Mouse (Mus musculus): Measurements from ENCODE around the gene Tjp1.

Gene Tjp1

DNA sequence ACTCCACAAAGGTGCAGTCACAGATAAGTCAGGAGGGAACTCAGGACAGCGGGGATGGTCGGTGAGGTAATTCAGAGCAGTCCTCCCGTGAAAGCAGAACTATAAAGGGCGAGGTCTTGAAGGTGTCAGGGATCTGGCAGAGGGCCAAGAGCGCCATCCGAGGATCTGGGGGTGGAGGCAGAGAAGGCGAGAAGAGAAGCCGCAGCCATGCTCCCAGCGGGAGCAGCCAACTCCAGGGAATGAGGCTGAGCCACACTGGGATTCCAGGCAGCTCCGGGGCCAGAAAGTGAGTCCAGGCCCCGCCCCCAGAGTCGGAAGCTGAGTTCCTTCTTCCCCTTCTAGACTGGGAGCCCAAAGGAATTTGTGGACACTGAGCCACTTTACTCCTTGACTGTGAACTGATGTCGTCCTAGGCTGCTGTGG, 41.3 kb downstream of the Tjp1 start:
- no peak for DNase-seq

DNA sequence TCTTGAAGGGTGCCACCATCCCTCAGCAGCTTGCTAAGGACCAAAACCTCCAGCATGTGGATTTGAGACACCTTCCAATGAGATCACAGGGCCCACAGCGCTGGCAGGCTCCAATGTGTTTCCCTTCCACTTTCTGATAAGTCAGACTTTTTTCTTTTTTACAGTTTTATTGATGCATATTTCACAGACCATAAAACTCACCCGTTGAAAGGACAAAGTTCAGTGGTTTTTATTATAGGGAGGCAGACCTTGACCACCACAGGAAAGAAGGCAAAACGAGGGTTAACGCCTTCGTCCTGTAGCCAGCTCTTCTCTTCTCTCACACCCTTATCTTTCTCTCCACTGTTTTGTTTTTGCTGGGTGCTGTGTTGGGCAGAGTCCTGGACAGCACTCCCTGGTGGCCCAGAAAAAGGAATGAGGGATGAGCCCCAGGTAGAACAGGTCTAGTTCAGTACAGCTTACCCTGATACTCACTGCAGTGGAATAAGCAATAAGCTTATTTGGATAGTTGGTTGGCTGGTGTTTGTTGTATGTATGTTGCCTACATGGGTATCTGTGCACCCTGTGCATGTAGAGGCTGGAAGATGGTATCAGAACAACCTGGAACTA, 43.3 kb downstream of the Tjp1 start:
- no peak for DNase-seq

DNA sequence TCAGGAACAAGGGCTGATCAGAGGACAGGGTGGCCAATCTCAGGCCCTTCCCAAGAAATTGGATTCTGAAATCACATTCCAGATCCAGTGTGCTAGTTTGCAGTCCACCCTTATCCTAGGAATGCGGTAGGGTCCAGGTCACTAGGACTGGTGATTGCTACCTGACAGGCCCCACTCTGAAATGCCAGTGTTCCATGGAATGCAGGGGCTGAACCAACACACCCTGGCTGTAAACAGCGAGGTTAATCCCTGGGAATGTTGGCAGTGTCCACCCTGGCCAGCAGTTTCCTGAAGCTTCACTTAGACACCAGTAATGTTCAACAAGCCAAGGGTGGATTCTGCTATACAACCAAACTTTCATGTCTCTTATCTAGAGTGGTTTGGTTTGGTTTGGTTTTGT, 45.4 kb downstream of the Tjp1 start:
- no peak for DNase-seq

DNA sequence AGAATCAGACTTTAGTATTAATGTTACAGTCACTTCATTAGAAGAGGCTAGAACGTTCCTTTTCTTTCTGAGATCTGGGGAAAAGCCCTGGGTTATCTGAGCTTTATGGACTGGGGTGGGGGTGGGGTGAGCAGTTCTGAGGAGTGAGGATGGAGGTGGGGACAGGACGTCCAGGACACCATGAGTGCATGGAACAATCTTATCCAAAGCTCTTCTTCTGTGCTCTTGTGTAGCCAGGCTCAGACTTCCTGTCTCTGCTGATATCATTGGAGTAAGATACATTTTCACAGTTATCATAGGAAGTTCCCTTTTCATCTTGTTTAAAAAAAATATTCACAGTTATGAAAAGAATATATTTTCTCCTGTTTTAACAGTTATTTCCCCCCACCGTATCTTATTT, 55.5 kb downstream of the Tjp1 start:
- no peak for DNase-seq

DNA sequence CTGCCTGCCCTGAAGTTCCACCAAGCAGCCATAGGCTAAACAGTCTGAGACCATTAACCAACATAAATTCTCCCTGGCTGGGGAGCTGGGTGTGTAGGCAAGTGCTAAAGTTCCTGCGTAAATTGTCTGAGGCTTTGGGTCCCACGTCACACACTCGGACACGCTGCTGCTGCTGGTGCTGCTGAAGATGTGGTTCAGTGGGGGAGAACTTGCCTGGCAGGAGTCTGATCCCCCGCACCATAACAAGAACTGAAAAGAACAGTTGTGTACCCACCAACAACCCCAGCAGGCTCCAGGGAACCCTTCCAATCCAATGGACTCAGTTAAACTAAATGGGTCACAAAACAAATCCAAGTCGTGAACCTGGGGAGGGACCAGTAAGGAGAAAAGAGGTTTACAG, 56.2 kb downstream of the Tjp1 start:
- DNase-seq = no peak

DNA sequence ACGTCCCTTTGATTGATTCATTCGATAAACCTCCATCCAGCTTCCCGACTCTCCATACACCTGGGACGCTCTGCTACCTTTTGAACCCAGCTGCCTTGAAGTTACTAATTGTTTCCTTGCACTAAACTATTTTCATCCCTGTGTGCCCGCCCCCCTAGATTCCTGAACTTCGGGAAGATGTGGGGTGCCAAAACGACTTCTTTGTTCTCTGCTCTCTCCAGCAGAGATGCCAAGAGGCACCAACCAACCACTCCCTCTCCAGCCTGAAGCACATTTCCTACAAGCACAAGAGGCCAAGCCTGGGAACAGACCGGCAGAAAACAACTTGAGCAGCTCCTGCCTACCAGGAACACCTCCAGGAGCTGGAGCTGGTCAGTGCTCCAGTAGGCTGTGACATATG, 57.4 kb downstream of the Tjp1 start:
- DNase-seq = no peak

DNA sequence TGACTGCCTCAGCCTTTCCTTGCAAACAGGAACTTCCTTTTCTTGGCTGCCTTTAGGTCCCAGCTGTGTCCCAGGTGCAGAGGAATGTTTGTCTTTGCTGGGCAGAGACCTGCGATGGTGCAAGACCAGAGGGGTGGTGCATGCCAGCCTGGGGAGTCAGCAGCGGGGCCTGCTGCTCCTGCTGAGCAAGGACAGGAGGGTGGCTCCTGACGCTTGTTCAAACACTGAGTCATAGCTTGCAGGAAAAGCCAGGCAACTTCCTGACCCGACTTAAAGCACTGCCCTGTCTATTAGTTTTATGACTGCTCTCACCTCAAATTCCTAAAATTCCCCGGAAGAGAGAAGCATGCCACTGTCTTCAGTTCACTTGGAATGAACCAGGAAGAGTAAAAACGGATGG, 57.9 kb downstream of the Tjp1 start:
- DNase-seq = no peak

DNA sequence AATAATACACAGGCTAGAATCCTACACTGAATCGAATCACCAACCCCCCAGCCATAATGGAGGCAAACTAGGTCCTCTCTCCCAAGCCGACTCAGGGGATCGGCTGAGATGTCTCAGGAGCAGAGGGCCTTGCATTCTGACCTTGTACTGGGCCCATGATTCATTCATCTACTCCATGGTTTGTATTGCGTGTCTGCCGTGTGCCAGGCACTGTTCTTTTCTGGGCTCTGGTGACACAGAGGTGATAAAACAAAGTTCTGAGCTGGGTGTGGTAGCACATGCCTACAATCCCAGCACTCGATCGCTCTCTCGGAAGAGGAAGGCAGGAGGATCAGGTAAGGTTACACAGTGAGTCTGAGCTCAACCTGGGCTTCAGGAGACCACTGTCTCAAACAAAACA, 59.4 kb downstream of the Tjp1 start:
- DNase-seq = no peak

DNA sequence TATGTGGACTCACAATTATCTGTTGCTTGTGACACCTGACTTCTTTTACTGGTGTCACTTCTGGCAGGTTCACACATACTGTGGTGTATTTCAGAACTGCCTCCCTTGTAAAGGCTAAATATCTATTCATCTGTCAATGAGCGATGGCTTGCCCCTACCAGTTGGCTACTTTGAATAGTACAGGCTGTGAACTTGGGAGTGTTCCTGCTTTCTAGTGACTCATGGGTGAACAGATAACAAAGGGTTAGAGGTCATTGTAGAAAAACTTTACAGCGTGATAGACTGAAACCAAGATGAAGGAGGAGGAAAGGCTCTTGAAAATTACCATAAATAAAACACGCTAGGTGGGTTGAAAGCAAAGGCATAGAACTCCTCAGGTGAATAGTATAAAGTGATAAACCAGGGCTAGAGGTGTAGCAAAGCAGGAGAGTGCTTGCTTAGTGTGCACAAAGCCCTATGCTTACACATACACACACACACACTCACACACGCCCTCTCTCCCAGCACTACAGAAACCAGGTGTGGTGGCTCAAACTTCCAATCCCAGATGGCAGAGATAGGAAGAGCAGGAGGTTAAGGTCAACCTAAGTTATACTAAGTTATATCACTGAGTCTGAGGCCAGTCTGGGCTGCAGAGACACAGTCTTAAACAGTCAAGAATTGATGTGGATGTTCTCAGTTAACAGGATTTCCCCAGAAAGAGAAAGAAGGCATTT, 60.1 kb downstream of the Tjp1 start:
- no peak for DNase-seq

DNA sequence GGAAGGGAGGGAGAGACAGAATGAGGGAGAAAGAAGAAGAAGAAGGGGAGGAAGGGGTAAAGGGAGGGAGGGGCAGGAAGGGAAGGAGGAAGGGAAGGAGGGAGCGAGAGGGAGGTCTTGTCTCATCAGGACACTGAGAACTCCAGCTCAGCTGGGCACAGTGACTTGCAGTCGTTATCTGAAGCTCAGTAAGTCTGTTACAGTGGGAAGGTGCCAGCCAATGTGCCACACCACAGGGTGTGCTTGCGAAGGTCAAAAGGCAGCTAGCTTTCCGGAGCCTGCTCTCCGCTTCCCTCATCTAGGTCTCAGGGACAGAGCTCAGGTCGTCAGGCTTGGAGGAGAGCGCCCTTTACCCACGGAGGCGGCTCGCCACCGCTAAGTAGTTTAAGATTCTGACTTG, 61.4 kb downstream of the Tjp1 start:
- no peak for DNase-seq

DNA sequence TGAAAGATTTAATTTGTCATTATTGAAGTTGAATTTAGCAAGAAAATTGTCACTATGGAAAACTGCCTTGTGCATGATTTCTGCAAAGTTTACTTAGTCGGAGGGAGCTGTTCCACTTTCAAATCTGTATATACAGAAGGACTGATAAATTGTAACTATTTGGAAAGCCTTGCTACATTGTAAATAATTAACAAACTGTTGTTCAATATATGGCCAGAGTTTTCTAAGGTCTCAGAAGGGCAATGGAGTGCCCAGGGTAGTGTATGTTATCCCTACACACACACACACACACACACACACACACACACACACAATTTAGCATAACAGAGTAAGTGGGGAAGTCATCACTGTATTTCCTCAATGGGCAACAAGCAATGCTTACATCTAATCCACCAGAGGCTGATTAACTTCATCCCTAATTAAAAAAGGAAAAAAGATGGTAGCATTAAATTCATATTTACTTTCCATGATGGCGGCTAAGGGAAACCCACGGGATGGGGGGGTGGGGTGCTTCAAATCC, 63.0 kb downstream of the Tjp1 start:
- DNase-seq = no peak

DNA sequence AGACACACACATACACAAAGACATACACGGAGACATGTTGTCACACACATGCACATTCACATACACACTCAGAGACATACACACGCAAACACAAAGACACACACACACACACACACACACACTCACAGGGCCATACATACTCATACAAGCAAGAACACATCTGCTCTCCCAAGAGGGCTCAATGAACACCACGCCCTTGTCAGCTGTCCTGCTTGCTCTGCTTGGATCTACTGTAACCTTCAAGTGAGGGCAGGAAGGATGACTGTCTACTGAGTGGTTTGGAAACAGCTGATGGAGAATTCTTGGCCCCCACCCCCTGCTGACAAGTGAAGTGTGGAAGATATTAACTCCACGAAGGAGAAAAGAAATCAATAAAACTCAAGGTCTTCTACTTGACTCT, 64.1 kb downstream of the Tjp1 start:
- DNase-seq = no peak

DNA sequence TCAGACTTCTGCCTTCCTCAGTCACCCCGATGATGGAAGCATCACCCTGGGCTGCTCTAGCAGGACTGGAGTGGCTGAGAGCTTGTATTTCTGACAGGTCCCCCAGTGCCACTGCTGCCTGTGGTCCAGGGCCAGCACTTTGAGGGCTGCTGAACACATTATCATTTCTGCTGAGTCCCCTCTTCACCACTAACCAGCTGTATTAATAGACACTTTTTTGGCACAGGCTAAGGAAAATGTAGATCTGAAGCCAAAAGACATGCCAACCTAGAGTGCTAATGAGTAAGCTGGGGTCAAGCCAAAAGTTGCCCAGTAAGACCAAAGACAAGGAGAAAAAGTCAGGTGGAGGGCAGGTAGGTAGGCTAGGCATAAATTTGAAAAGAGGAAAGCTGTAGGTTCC, 66.2 kb downstream of the Tjp1 start:
- no peak for DNase-seq

DNA sequence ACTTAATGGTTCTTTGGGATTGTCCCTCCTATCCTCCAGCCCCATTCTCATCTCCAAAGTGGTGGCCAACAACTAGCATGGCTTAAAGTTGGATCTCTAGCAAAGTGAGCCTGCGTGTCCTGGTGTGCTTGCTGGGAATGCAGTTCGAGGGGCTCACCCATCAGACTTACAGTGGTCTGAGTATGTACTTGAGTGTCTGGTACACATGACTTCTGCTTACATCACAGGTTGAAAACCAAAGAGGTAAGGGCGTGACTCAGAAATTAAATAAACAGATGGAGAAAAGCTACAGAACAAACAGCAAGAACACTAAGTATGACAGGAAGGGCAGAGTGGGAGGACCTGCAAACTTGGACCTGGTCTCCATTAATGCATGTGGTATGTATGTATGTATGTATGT, 67.4 kb downstream of the Tjp1 start:
- no peak for DNase-seq

DNA sequence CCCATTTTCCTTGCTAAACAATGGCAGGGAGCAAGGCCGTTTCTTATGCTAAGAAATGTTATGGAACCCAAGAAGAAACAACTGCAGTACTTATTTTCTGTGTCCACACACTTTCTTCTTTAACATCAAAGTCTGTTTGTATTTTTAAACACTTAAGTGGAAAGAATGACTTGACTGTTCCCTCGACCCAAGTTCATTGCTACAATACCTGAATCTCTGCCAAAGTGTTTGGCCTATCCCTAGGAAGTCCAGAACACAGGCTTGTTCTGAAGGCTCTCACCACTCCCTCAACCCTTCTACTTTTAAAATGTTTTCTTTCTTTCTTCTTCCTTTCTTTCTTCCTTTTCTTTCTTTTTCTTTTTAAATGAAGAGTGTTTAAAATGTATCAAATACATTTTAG, 71.5 kb downstream of the Tjp1 start:
- DNase-seq = no peak

DNA sequence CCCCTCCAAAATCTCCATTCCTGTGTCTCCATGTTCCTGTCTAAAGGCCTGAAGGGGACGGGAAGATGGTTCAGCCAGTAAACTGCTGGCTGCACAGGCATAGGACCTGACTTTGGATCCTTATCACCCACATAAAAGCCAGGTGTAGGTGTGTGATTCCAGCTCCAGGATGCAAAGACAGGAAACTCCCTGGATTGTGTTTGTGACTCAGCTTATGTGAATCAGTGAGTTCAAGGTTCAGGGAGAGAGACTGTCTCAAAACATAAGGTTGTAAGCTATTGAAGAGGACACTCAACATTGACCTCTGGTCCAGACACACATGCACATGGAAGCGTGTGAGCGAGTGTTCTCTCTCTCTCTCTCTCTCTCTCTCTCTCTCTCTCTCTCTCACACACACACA, 72.4 kb downstream of the Tjp1 start:
- DNase-seq = no peak

DNA sequence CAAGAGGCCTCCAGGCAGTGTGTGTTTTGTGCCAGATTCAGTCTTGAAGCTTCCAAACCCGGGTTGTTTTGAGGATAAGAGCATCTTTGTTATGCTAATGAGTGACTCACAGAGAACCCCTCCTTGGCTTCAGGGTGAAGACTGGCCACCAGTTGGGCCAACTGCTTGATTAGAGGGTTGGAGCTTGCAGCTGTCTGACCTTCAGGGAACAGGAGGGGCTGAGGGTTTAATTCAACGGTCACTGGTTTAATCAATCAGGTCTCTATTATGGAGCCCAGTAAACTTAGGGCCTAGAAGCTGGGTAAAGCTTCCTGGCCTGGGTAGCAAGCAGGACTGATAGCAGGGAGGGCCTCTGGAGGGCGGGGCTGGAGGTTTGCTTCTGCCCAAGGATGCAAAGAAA, 73.3 kb downstream of the Tjp1 start:
- no peak for DNase-seq

DNA sequence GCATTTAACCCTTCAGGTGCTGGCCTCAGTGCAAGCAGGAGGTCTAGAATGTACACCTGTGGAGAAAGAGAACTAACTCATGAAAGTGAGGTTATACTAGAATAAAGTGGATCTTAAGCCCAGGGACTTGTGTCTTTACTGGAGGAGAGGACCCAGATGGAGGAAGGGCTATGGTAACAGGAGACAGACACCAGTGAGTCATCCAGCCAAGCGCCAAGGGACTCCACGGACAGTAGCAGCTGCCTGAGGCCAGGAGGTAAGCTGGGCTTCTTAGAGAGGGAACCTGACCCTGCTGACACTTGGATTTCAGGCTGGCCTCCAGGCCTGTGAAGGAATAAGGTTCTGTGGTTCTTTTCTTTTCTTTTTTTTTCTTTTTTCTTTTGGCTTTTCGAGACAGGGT, 75.3 kb downstream of the Tjp1 start:
- DNase-seq = no peak

DNA sequence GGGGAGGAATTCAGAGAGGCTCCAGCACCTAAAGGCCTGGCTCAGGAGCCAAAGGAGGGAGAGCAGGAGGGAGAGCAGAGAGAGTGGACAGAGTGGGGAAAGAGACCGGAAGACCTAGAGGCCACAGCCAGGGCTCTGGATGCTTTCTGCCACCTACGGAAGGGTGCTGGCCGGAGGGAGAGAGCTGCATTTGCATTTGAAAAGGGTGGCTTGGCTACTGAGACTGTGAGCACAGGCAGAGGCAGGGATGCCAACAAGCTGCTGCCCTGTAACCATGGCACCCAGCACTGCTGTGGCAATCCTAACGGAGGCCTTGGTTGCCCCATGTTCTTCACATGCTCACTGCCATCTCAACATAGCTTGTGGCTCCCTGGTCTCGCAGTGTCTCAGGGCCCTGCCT, 77.4 kb downstream of the Tjp1 start:
- DNase-seq = peak; percentile 35

DNA sequence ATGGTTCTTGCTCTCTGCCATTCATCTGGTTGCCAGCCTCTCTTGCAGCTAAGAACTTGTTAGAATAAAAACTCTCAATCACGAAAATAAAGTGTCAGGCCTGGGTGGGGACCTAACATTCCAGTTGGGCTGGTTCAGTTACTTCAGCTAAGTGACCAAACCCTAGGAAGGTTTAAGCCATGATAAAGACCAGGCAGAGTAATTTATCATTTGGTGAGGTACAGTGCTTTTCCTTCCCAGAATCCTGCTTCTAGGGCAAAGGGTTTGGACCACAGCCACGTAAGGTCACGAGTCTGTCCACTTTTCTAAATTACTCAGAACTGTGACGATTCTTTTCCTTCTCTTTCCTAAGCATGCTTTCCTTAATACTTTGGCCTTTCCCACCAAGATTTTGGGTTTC, 86.1 kb downstream of the Tjp1 start:
- no peak for DNase-seq

DNA sequence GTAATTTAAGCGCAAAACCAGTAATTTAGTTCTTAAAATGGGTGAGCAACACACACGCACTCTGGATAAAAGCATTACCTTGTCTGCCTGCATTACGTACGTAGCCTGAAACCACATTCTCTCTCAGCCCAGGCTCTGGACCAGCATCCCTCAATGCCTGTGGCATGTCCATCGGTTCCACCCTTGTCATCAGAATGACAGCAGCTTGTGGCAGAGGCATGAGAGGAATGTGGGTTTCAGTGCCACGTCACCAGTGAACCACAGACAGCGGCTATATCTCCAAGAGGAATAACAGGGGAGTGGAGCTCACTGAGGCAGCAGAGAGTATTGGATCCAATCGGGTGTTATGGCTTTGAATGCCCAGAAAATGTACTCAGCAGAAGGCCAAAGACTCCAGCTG, 88.1 kb downstream of the Tjp1 start:
- no peak for DNase-seq

DNA sequence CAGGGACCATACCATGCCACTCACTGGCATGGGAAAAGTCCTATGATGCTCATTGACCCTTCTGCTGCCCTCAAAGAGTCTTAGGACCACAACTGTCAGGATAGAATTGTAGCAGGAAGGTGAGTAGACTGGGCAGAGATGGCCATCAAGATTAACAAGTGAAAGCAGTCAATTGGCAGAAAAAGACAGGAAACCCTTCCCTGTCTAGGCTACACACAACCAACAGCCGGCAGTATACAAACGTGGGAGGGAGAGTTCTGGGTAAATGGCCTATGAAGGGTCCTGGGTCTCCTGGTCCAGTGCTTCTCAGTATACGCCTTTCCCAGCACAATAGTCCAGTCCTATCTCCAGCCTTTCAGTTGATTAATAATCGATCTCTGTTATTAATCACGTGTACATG, 89.4 kb downstream of the Tjp1 start:
- no peak for DNase-seq

DNA sequence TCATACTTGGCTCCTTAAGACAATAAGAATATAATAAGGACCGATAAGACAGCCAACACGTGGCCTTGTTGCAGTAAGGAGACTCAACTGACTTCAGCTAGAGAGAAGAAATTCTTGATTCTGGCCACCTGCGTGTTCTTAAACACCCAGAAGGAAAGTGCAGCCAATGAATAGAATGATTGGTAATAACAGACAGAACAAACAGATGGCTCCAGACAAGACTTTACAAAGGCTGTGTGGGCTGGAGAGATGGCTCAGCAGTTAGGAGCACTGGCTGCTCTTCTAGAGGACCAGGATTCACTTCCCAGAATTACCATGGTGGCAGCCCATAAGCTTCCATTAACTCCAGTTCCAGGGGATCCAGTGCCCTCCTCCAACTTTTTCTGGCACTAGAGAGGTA, 90.7 kb downstream of the Tjp1 start:
- peak; percentile 55 for DNase-seq

DNA sequence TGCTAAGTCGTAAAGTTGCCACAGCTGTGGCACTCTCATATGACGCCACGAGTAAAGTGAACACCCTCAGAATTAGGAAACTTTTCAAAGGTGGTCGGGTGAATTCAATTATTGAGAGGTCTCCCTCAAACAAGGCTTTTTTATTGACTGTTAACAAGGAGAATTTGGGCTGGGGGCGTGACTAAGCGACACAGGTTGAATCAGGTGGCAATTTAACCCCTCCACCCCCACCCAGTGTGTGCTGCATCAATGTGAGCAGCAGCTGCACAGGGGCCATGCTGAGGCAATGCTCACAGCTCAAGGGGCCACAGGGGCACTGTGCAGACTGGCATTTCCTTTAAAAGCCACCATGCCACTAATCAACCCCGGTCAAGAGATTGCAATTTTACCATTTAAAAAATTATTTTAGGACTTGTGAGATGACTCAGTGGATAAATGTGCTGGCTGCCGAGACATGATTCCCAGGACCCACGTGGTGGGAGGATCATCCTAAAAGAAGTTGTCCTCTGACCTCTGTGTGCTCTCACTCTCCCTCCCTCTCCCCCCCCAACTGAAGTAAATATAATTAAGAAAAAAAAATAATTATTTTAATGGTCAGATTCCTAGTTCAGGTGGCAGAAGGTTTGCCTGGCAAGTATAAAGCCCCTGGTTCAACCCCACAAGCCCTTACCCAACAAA, 96.4 kb downstream of the Tjp1 start:
- no peak for DNase-seq
